Mouse (Mus musculus) bone marrow, adult 2 months (tissue): Measurements from ENCODE around the gene Adgrg5.

Experiments
- CTCF ChIP-seq: fragments of 200-500 bp; IDR thresholded peaks from 2 replicates; pipeline ENCODE4 v1.5.1; 2011; ENCODE audit warnings: low read length, control low read depth; ENCODE audit not compliant: control insufficient read depth, insufficient read depth
- POLR2A ChIP-seq: fragments of 200-500 bp; IDR thresholded peaks from 2 replicates; pipeline ENCODE4 v1.6.1; 2011; ENCODE audit warnings: low read depth, mild to moderate bottlenecking, control low read depth, low read length, borderline replicate concordance; ENCODE audit not compliant: control insufficient read depth

DNA sequence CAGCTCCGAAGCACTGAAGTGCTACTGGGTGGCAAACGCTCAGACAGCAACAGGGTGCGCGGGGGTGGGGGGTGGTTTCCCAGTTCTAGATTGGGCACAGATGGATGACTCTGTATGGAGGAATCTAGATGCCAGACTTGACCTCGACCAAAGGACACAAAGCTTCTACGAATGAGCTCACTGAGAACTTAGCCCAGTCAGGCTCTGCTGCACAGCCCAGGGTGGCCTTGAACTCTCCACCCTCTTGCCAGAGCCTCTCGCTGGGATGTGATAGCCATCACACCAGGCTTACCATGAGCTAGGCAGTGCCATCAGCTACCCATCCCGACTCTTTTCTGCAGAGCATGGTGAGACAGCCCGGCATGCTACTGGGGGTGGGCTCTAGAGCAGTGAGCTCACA lies 50.3 kb downstream of the Adgrg5 start:
- TF ChIP-seq CTCF (no peak), POLR2A (no peak)
